Mouse (Mus musculus) heart, embryonic 15.5 days (tissue): ENCODE measurements around the gene Gm49361. TPM values are rescaled to one million over a fixed set of nuclear protein-coding genes. Genes with fewer than 3 reads are reported as not detected.

Experiments
- ATAC-seq: fragments of 200-750 bp; cut with Nextera tagmentation; replicated peaks from 2 replicates; pipeline ENCODE4 v1.8.0; 2017; ENCODE audit warnings: low read depth, moderate TSS enrichment; ENCODE audit not compliant: insufficient number of reproducible peaks, insufficient read depth, low FRiP score
- H3K27ac ChIP-seq: fragments of 300-500 bp; sonication (generic); 2 replicates; pipeline ENCODE4 v1.5.1; 2015; ENCODE audit warnings: mild to moderate bottlenecking, inconsistent platforms
- H3K27me3 ChIP-seq: fragments of 300-500 bp; sonication (generic); 2 replicates; pipeline ENCODE4 v1.6.1; 2015; ENCODE audit warnings: inconsistent platforms
- H3K36me3 ChIP-seq: fragments of 300-500 bp; sonication (generic); 2 replicates; pipeline ENCODE4 v1.6.1; 2015; ENCODE audit warnings: mild to moderate bottlenecking, inconsistent platforms
- H3K4me1 ChIP-seq: fragments of 300-500 bp; sonication (generic); replicated peaks from 2 replicates; pipeline ENCODE4 v1.6.1; 2015; ENCODE audit warnings: inconsistent platforms
- H3K4me2 ChIP-seq: fragments of 300-500 bp; sonication (generic); 2 replicates; pipeline ENCODE4 v1.6.1; 2015; ENCODE audit warnings: inconsistent platforms, mild to moderate bottlenecking, moderate library complexity
- H3K4me3 ChIP-seq: fragments of 300-500 bp; sonication (generic); 2 replicates; pipeline ENCODE4 v1.5.1; 2015; ENCODE audit warnings: mild to moderate bottlenecking, inconsistent platforms
- H3K9ac ChIP-seq: fragments of 300-500 bp; sonication (generic); 2 replicates; pipeline ENCODE4 v1.6.1; 2015; ENCODE audit warnings: mild to moderate bottlenecking, inconsistent platforms
- H3K9me3 ChIP-seq: fragments of 300-500 bp; sonication (generic); replicated peaks from 2 replicates; pipeline ENCODE4 v1.6.1; 2016; ENCODE audit warnings: inconsistent platforms
- WGBS: fragments of 180-500 bp; shearing (Covaris S2); methylation state at CpG from one replicate; pipeline ENCODE4 v1.1.7; 2015; ENCODE audit warnings: mixed read lengths; 5-methylcytosine and 5-hydroxymethylcytosine counted together
- polyA plus RNA-seq: library from polyadenylated mRNA; unstranded; fragments of >200 nt; fragmentation: Nextera tagmentation; extraction: Ambion mirVana; gene quantifications from 2 replicates; pipeline ENCODE4 v1.2.1, GENCODE M21; 2015

Gene Gm49361
- polyA plus RNA-seq, 1 experiment from 2014 or later: not detected

DNA sequence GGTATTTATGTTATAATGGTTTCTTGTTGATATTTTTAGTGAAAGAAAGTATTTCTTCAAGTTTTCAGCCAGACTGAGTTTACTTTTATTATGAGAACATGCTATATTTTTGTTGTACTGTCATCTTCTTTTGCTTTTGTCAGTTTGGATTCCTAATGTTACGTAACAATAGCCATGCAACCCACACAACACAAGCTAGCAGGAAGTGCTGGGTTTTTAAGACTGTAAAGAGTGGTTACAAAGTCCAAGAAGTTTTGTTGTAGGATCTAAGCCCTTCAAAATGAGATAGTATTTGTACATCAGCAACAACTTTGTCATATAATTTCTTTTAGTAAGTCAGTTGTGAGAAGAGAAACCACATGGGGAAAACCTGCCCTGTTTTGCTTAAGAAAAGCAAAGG lies 128.2 kb downstream of the Gm49361 start:
- Histone ChIP-seq H3K9ac (no peak overlapping the region), H3K36me3 (peaks cover 5% of the 10 kb centered on the region; the same call in 1 of the 2 replicates), H3K4me1 (0 out of 2 replicates have a peak, but pooled peaks cover 6% of the 10 kb centered on the region), H3K4me2 (no peak overlapping the region), H3K27ac (no peak overlapping the region), H3K4me3 (no peak overlapping the region), H3K9me3 (no peaks in the 10 kb centered on the region), H3K27me3 (no peaks in the 10 kb centered on the region)
- WGBS: 89% methylated on average over 1 of the region's 1 CpGs
- ATAC-seq: no peak

- Histone ChIP-seq H3K4me1 (0 out of 2 replicates have a peak, but pooled peaks cover 6% of the 10 kb centered on the region), H3K9ac (no peak overlapping the region), H3K4me2 (no peak overlapping the region), H3K27me3 (no peaks in the 10 kb centered on the region), H3K27ac (no peak overlapping the region), H3K9me3 (no peaks in the 10 kb centered on the region), H3K4me3 (no peak overlapping the region), H3K36me3 (peaks cover 3% of the 10 kb centered on the region; the same call in 1 of the 2 replicates)
- ATAC-seq: no peak
- WGBS: 78% methylated on average over 6 of the region's 6 CpGs
Observed at GRCm38 (mm10) chr14:57616339-57616965, 129.5 kb downstream of the Gm49361 start.

DNA sequence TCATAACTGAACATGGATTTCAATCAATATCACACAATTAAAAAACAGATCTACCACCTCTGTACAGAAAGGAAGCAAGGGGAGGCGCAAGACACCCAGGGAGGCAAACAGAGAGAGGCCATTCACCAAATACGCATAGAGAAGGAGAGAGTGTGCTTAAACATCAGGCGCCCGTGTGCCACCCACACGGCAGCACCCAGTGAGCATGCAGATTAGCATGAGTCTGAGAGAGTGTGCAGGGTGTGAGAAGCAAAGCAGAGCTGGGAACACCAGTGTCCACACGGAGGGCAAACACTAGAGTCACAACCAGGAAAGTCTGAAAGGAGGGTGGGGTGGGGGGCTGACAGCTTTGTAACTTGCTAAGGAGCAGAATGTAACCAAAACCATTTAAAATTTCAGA lies 130.1 kb downstream of the Gm49361 start:
- H3K4me2 ChIP-seq: no peak overlapping the region
- H3K4me3 ChIP-seq: no peak overlapping the region
- H3K9ac ChIP-seq: no peak overlapping the region
- H3K27me3 ChIP-seq: no peaks in the 10 kb centered on the region
- WGBS: 87% methylated on average over 6 of the region's 6 CpGs
- no peak for ATAC-seq
- peaks cover 3% of the 10 kb centered on the region; the same call in 1 of the 2 replicates for H3K36me3 ChIP-seq
- no peak overlapping the region for H3K27ac ChIP-seq
- H3K4me1 ChIP-seq: 0 out of 2 replicates have a peak, but pooled peaks cover 6% of the 10 kb centered on the region
- no peaks in the 10 kb centered on the region for H3K9me3 ChIP-seq

GRCm38 (mm10) chr14:57611034-57611433 lies 134.9 kb downstream of the Gm49361 start:
- Histone ChIP-seq H3K9me3 (no peaks in the 10 kb centered on the region), H3K9ac (no peak overlapping the region), H3K36me3 (peaks cover 3% of the 10 kb centered on the region; the same call in 1 of the 2 replicates), H3K4me1 (peaks cover 24% of the 10 kb centered on the region), H3K27ac (no peak overlapping the region), H3K4me2 (no peak overlapping the region), H3K27me3 (0 out of 2 replicates have a peak, but pooled peaks cover 4% of the 10 kb centered on the region), H3K4me3 (no peak overlapping the region)
- ATAC-seq: no peak
- WGBS: 80% methylated on average over 2 of the region's 2 CpGs

- WGBS: 57% methylated on average over 4 of the region's 4 CpGs
- no peak overlapping the region for H3K4me3 ChIP-seq
- H3K9me3 ChIP-seq: no peaks in the 10 kb centered on the region
- 0 out of 2 replicates have a peak, but pooled peaks cover 4% of the 10 kb centered on the region for H3K27me3 ChIP-seq
- H3K4me1 ChIP-seq: peaks cover 24% of the 10 kb centered on the region
- peaks cover 3% of the 10 kb centered on the region; the same call in 1 of the 2 replicates for H3K36me3 ChIP-seq
- no peak overlapping the region for H3K9ac ChIP-seq
- no peak for ATAC-seq
- H3K4me2 ChIP-seq: no peak overlapping the region
- H3K27ac ChIP-seq: no peak overlapping the region
Observed at GRCm38 (mm10) chr14:57609816-57610329, 136.0 kb downstream of the Gm49361 start.

DNA sequence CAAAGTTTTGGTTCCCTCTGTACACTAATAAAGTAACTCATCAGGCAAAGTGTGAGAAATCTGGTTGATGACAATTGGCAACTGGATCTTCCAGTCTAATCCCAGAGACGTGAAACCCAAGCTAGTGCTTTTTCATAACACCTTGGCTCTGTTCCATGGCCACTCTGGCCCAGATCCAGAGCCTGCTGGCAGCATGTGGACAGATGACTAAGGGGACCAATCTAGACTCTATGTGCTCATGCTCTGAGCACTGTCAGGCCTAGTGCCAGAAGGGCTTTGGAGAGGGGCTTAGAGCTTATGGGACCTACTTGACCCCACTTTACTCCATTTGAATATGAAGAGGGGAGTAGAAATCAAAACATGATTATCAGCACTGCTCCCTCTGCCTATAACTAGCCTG lies 138.4 kb downstream of the Gm49361 start:
- WGBS: 10% methylated on average over 1 of the region's 1 CpGs
- Histone ChIP-seq H3K4me2 (no peak overlapping the region), H3K9ac (no peak overlapping the region), H3K27ac (peak overlapping the region; percentile 56; the same call in 1 of the 2 replicates), H3K36me3 (peaks cover 14% of the 10 kb centered on the region), H3K27me3 (0 out of 2 replicates have a peak, but pooled peaks cover 4% of the 10 kb centered on the region), H3K9me3 (no peaks in the 10 kb centered on the region), H3K4me3 (no peak overlapping the region), H3K4me1 (peaks cover 22% of the 10 kb centered on the region)
- ATAC-seq: peak; percentile 92

DNA sequence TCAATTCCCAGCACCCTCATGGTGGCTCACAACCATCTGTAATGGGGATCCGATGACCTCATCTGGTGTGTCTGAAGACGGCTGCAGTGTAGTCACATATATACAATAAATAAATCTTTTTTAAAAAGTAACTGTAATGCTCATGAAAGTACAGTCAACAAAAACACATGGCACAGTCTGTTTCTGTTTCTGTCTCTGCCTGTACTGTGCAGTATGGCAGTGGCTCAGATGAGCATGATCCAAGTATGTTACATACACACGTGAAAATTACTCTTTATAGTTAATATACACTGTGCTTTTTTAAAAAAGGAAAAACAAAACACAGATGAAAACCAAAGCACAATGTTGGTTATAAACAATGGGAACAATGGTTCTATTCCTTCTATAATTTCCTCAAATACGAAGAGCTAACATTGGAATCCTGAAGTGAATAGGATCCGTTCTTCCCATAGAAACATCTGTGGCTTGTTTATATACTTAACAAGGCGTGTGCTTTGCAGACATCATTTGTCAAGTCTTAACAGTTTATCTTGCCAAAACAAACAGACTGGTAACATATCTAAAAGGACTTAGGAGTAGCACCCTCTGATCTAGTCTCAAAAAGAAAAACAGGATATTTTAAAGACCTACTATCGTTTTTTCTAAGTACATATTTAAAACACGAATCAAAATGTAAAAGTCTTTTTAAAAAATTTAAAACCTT lies 139.1 kb downstream of the Gm49361 start:
- Histone ChIP-seq H3K4me2 (no peak overlapping the region), H3K9ac (no peak overlapping the region), H3K4me1 (peaks cover 22% of the 10 kb centered on the region), H3K4me3 (no peak overlapping the region), H3K27me3 (0 out of 2 replicates have a peak, but pooled peaks cover 4% of the 10 kb centered on the region), H3K9me3 (no peaks in the 10 kb centered on the region), H3K27ac (0 out of 2 replicates have a peak overlapping the region, but pooled peaks have one; percentile 11), H3K36me3 (peaks cover 20% of the 10 kb centered on the region)
- 55% methylated on average over 8 of the region's 8 CpGs for WGBS
- ATAC-seq: no peak

GRCm38 (mm10) chr14:57593279-57593678 lies 152.6 kb downstream of the Gm49361 start:
- Histone ChIP-seq H3K36me3 (peaks cover 51% of the 10 kb centered on the region), H3K4me3 (no peak overlapping the region), H3K27ac (no peak overlapping the region), H3K4me1 (no peaks in the 10 kb centered on the region), H3K4me2 (no peak overlapping the region), H3K9ac (no peak overlapping the region), H3K27me3 (no peaks in the 10 kb centered on the region), H3K9me3 (no peaks in the 10 kb centered on the region)
- ATAC-seq: no peak
- 88% methylated on average over 5 of the region's 5 CpGs for WGBS

Other genes starting within 250 kb of the Gm49361 start
- gene Il17d, start 221.3 kb downstream of the Gm49361 start, polyA plus RNA-seq: 2.1 and 2.9 TPM in 2 replicates
- 63.3 and 69.0 TPM in 2 replicates for gene Eef1akmt1, start 174.5 kb downstream of the Gm49361 start, polyA plus RNA-seq
- 11.1 and 12.6 TPM in 2 replicates for gene Xpo4, start 80.7 kb downstream of the Gm49361 start, polyA plus RNA-seq
- 20.3 and 26.2 TPM in 2 replicates for gene Lats2, start 12.3 kb upstream of the Gm49361 start, polyA plus RNA-seq
- gene Sap18, start 52.1 kb upstream of the Gm49361 start, polyA plus RNA-seq: 17.3 and 19.7 TPM in 2 replicates
- gene Ska3, start 80.1 kb upstream of the Gm49361 start, polyA plus RNA-seq: 21.2 and 22.3 TPM in 2 replicates
- 116 and 118 TPM in 2 replicates for gene Mrpl57, start 80.1 kb upstream of the Gm49361 start, polyA plus RNA-seq
- 38.8 and 40.3 TPM in 2 replicates for gene Zdhhc20, start 144.2 kb upstream of the Gm49361 start, polyA plus RNA-seq